Mouse (Mus musculus) cerebellum, adult 11-12 months (tissue): ENCODE data around the gene Kmt2e.

Experiments
- DNase-seq: peaks from one replicate; pipeline ENCODE4 v3.0.0; 2022

Gene Kmt2e

DNA sequence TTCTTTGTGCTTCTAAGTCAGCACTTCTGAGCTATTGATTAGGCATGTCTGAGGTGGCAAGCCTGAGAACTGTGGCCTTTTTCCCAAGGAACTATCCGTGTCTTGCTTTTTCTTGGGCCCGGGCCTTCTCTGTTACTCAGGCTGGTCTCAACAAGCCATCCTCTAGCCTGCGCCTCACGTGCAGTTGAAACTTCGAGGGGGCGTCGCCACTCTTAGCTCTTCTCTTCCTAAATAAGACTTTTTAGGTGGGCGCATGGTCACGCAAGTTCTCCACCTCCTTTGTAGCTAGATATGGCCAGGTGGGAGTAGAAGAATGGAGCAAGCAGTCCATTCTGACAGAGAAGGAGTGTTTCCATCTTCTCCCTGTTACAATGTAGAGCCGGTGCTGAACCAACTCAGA is 22.6 kb upstream of the Kmt2e start:
- no peak for DNase-seq

GRCm38 (mm10) chr5:23412247-23412948 is 21.8 kb upstream of the Kmt2e start:
- no peak for DNase-seq

DNA sequence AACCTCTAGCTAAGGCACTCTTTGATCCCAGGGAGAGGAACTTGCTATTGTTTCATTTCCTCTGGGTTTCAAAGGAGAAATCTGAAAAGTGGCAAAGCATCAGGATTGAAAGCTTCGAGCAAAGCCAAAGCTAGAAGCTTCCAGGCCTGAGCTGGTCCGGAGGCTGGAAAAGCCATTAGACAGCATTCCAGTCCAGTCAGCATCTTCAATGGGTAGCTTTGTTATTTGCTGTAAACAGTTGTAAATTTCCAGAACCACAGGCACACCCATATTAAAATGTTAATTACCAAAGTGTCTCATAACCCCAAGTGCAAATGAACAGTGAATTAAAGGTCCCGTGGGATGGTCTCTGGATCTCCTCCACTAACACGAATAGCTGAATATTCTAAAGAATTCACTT is 21.2 kb upstream of the Kmt2e start:
- no peak for DNase-seq

DNA sequence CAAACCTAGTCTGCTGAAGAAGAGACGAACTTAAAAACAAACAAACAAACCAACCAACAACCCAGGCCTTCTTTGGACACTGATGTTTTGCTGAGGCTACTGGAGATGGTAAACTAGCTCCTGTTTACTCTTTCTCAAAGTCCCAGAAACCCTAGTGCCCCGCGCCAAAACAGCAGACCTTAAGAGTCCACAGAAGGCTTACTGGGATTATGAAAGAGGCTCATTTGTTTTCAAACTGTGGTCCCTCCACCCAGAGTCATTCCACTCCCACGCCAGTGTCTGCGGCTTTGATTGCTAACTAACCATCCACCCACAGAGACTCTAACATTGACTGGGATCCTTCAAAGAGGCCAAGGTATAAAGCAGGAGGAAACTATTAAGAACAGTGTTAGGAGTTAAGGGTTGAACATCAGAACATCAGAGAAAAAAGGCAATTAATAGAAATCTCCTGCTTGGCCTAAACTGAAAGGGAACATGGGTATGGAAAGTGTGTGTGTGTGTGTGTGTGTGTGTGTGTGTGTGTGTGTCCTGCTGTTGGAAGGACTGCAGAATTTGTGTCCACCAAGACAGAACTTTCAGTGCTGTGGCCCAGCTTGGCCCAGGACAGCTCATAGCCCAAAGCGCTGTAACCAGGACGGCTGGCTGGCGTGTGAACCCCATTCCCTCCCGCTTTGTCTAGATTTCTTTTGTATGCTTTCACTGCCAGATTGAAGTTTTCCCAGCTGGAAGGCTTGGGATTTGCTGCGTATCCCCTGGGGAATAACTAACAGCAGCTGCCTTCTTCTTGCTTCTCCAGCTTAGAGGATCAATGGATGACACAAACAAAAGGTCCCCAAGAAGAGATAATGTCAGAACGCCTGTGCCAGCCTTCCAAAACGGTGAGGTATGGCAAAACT is 20.4 kb upstream of the Kmt2e start:
- DNase-seq = no peak

GRCm38 (mm10) chr5:23414490-23415126 is 19.6 kb upstream of the Kmt2e start:
- DNase-seq = no peak

- DNase-seq = peak; percentile 39
Measured at GRCm38 (mm10) chr5:23415571-23416285, 18.5 kb upstream of the Kmt2e start.

- peak; percentile 39 for DNase-seq
Measured at GRCm38 (mm10) chr5:23416286-23416643, 18.0 kb upstream of the Kmt2e start.

DNA sequence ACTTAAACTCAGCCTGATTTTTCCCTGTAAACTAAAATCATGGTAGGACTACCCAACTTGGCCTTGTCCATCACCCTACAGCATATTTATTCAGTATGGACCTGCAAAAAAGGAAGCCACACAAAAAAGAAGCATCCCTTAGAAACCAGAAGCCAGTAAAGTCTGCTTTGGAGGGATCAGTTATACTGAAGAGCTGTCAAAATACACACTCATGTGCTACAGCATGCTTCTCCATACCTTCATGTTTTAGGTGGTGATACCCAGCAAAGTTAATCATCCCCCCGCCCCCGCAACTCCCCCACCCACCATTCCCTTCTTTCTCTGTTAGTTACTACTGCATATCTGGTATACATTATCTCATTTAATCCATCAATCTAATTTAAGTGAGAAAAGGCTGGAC is 16.5 kb upstream of the Kmt2e start:
- no peak for DNase-seq

- DNase-seq = peak; percentile 86
Measured at GRCm38 (mm10) chr5:23418147-23418781, 16.0 kb upstream of the Kmt2e start.

GRCm38 (mm10) chr5:23418797-23419595 is 15.2 kb upstream of the Kmt2e start:
- no peak for DNase-seq

DNA sequence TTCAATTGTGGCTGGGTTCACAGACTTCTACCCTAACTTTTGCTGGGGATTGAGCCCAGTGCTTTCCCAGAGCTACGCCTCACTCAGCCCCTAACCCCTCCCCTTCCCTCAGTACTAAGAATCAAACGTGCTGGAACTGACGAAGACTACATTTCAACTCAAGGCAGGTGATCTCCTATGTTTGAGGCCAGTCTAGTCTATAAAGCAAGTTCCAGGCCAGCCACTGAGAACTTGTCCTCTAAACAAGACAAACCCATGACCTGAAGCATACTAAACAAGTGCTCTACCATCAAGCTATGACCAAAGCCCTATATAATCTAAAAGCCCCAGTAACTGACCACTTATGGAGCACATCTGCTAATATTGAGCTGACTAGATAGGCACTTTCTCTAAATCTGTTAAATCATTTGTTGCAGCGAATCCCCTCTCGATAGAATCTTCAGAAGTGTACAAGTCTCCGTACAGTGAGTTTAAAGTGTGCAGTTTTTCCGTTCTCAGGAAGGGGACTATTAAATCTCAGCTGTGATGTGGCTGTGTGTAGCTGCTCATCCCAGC is 14.5 kb upstream of the Kmt2e start:
- no peak for DNase-seq

- no peak for DNase-seq
Measured at GRCm38 (mm10) chr5:23420410-23420809, 13.8 kb upstream of the Kmt2e start.

DNA sequence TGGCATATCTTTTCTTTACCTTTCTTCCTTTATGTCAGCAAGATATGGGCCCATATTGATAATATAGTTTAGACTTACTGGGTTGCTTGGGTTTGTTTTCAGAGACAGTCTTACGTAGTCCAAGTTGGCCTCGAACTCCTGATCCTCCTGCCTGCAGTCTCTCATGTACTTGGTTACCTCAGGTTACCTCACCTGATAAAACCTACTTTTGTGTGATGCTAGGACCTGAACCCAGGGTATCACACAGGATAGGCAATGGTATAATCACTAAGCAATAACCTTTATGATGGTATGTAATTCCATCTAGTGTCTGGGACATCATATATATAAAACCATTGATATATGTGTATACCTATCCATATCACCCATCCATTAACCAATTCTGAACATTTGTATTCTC is 12.8 kb upstream of the Kmt2e start:
- no peak for DNase-seq

DNA sequence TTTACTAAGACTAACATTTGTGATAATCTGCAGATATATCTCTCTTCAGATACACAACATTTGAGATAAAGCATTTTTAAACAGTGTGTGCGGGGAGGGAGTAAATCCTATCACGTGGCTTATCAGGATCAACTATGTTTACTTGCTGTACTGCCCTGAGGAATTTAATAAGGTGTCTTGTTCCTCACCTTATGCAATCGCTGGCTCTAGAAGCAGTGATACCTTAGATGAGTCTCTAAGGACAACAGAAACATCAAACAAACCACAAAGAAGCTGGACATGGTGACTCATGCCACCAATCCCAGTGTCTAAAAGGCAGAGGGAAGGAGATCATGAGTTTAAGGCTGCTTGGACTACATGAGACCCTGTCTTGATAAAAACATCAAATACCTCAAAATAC is 11.2 kb upstream of the Kmt2e start:
- DNase-seq = no peak

GRCm38 (mm10) chr5:23427501-23427900 is 6.7 kb upstream of the Kmt2e start:
- DNase-seq = no peak

- no peak for DNase-seq
Measured at GRCm38 (mm10) chr5:23431070-23431864, 3.0 kb upstream of the Kmt2e start.

- DNase-seq = no peak
Measured at GRCm38 (mm10) chr5:23431948-23432707, 2.1 kb upstream of the Kmt2e start.

DNA sequence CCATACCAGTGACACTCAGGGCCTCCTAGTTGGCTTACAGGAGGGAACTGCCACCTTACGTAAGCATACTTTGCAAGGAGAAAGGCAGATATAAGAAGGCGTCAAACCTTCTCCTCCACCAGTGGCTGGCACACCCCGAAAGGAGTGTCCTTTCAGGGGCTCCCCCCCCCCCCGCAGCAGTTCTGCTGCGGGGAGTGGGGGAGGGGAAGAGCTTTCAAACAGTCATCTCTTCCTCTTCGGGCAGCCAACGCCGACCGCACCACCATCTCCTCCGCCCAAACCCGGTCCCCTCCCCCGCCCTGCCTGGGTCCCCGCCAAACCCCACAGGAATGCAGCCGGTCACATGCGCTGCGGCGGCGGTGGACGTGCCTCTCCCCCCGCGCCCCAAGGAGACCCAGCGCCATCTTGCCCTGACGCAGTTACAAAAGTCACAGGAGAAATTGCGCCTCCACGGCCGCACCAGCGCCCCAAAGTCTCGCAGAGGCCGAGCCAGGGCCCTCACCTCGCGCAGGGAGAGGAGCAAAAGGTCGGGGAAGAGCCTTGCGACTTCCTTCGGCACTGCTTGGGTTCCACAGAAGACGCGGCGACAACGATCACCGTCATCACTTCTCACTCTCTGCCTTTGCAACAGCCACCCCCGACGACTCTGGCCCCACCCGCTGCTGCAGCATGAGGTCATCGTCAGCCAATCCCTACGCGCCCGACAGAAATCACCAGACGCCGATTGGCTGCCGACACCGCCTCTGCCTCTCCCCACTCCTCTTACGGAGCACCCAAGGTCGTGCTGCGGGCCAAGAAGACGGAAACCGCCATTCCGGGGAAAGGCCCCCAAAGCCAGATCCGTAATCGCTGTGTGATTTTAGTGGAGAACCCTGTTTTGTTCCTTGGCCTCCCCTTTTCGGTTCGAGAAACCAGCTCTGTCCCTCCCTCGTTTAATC is 1.3 kb upstream of the Kmt2e start:
- peak; percentile 100 for DNase-seq
